Mouse (Mus musculus): Measurements from ENCODE around the gene Epb41l2.

- no peak for TF ChIP-seq CTCF (IDR thresholded peaks at IDR 0.05; ENCODE audit: extremely low read depth, insufficient read depth, insufficient read length, insufficient replicate concordance)
- TF ChIP-seq POLR2A (IDR thresholded peaks at IDR 0.05; ENCODE audit: low read depth, low read length): no peak
Observed at GRCm38 (mm10) chr10:25403813-25404701, 44.5 kb downstream of the Epb41l2 start.

Data from spleen, adult 2 months (tissue).